Mouse (Mus musculus) macrophage (primary cell): ENCODE results near the gene Myo1d. TPM values are rescaled to one million over a fixed set of nuclear protein-coding genes. Genes with fewer than 3 reads are reported as not detected.

Experiments used
- H3K27ac ChIP-seq: fragments of 350-480 bp; formaldehyde crosslinking; 2 replicates; pipeline ENCODE4 v1.9.0; 2021
- H3K36me3 ChIP-seq: fragments of 350-480 bp; formaldehyde crosslinking; 2 replicates; pipeline ENCODE4 v1.9.0; 2021; ENCODE audit errors: inconsistent target
- H3K4me3 ChIP-seq: fragments of 350-480 bp; formaldehyde crosslinking; 2 replicates; pipeline ENCODE4 v1.9.0; 2021; ENCODE audit errors: inconsistent target
- H3K79me2 ChIP-seq: fragments of 350-480 bp; formaldehyde crosslinking; 2 replicates; pipeline ENCODE4 v1.9.0; 2021; ENCODE audit errors: inconsistent target
- WGBS: methylation state at CpG from one replicate; pipeline ENCODE4 v1.1.7; 2026; ENCODE audit warnings: inconsistent platforms; ENCODE audit not compliant: missing documents; 5-methylcytosine and 5-hydroxymethylcytosine counted together
- polyA plus RNA-seq: library from polyadenylated mRNA; stranded (reverse); fragments of 250-400 nt; gene quantifications from 3 replicates; pipeline ENCODE4 v1.2.4, GENCODE M21; 2018; ENCODE audit warnings: inconsistent platforms

Gene Myo1d
- polyA plus RNA-seq, 1 experiment from 2014 or later, result 0.36 TPM

DNA sequence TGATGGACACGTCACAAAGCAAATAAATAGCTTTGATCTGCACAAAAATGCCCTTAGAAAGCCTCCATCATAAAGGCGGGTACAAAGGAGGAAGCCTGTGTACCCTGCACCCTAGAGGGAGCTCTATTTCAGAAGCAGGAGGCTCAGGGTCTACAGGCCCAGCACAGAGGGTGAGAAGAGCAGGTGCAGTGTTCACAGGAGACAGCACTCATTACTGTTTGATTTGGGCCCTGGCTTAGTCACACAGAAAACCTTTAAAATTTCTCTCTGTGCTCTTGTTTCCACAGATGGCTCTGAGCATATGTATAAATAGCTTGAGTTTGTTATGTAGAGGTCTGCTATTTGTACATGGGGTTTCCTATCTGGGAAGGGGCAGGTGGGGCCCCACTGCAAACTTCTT lies 233.6 kb downstream of the Myo1d start:
- WGBS, result 81% methylated on average over 2 of the region's 2 CpGs

DNA sequence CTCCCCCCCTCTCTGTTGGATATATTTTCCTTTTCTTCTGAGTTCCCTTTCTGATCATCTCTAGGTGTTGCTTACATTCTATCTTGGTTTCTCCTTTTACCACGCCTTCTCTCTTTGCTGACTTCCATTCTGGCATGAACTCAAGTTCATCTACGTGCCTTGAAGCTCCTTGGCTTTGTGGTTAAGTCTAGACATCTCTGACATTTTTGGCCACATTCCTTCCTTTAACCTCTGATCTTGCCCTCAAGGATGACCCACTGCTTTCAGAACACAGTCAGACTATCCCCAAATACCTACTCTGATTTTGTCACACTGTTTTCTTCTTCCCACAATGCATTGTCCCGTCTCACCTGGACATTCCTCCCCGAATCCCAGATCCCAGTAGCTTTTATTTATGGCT lies 240.8 kb downstream of the Myo1d start:
- Histone ChIP-seq H3K79me2 (no peaks in the 10 kb centered on the region), H3K36me3 (no peaks in the 10 kb centered on the region), H3K4me3 (no peak overlapping the region), H3K27ac (no peak overlapping the region)
- WGBS, result 58% methylated on average over 4 of the region's 4 CpGs

More for the DNA sequence above, 233.6 kb downstream of the Myo1d start:
- Histone ChIP-seq H3K4me3 (no peak overlapping the region), H3K79me2 (no peaks in the 10 kb centered on the region), H3K27ac (no peak overlapping the region), H3K36me3 (no peaks in the 10 kb centered on the region)

DNA sequence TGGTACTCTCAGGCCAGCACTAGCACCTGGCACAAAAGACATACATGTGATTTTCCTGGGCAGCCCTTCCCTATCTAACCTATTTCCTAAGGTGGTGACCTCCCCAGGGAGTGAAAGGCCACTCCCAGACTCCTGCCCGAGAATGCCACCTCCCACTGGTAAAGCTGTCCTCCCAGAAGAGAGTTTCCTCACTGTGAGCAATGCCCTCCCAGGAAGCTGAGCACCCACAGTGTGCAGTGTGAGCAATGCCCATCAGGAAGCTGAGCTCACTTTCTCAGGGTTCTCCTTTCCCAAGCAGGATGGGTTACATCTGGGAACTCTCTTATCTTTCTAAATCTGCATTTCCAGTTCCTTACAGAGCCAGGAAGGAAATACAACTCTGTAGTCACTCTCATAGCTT lies 246.9 kb downstream of the Myo1d start:
- WGBS, result 20% methylated on average over 1 of the region's 1 CpGs
- no peaks in the 10 kb centered on the region for H3K79me2 ChIP-seq
- H3K27ac ChIP-seq, result no peak overlapping the region
- no peak overlapping the region for H3K4me3 ChIP-seq
- H3K36me3 ChIP-seq, result no peaks in the 10 kb centered on the region

DNA sequence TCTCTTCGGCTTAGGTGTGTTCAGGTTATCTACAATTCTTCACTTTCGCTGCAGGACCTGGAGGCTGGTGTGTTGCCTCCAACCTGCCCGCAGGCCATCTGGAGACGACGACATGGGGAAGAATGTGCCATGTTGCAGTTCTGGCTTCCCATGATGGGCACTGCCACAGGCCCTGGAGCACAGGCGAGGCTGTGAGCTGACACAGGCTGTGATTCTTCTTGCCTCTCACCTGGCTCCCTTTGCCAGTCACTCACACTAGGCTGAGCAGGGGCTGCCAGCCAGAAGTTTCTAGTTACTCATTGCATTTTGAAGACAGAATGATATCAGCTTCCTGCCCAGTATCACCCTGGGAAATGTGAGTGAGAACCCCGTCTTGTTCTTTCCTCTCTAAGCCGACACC lies 250.7 kb downstream of the Myo1d start:
- Histone ChIP-seq H3K4me3 (no peak overlapping the region), H3K27ac (no peak overlapping the region), H3K36me3 (no peaks in the 10 kb centered on the region), H3K79me2 (no peaks in the 10 kb centered on the region)
- 94% methylated on average over 8 of the region's 8 CpGs for WGBS

DNA sequence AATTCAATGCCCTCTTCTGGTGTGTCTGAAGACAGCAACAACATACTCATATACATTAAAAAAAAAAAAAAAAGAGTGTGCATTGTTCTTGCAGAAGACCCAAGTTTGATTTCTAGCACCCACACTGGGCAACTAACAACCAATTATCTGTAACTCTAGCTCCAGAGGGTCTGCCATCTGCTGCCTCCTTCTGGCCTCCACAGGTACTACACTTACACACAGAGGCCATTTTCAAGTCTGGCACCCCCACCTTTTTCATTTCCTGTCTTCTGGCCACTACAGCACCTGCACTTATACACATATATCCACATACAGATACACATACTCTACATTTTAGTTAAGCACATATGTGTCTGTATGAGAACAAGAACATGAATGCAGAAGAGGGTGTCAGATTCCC lies 252.1 kb downstream of the Myo1d start:
- H3K36me3 ChIP-seq, result no peaks in the 10 kb centered on the region
- no peak overlapping the region for H3K4me3 ChIP-seq
- no peak overlapping the region for H3K27ac ChIP-seq
- no peaks in the 10 kb centered on the region for H3K79me2 ChIP-seq

DNA sequence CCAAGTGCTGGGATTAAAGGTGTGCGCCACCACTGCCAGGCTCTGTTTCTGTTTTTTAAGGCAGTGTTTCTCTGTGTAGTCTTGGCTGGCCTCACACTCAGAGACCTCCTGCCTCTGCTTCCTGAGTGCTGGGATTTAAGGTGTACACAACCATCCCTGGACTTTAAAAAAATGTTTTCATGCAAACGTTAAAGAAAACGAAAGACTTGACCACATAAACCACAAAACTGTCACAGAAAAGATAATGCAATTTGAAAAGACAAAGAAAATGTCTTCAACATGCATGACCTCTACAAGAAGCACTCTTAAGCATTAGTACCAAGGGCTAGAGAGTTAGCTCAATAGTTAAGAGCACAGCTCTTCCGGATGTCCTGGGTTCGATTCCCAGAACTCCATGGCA lies 255.6 kb downstream of the Myo1d start:
- Histone ChIP-seq H3K27ac (peak overlapping the region; percentile 59; the same call in 1 of the 2 replicates), H3K4me3 (no peak overlapping the region), H3K79me2 (no peaks in the 10 kb centered on the region), H3K36me3 (no peaks in the 10 kb centered on the region)
- 58% methylated on average over 5 of the region's 5 CpGs for WGBS

DNA sequence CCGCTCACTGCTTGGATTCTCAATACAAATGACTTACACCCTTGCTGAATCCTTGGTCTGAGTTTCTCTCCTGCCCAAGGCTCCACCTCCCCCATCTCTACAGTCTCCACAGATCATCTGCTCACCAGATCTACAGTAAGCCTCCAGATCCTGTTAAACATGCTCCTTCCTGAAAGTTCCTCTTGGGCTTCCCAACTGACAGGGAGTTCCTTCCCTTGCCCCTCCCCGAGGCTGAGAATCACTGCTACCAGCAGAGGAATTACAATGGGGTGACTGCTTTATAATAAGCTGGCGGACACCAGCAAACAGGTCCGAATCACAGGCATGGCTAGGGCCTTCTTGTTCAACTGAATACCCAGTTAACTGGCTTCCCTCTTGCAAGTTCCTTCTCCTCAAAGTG lies 256.4 kb downstream of the Myo1d start:
- WGBS, result 66% methylated on average over 4 of the region's 4 CpGs
- no peak overlapping the region for H3K4me3 ChIP-seq
- peak overlapping the region; percentile 59 for H3K27ac ChIP-seq
- H3K36me3 ChIP-seq, result no peaks in the 10 kb centered on the region
- no peaks in the 10 kb centered on the region for H3K79me2 ChIP-seq

DNA sequence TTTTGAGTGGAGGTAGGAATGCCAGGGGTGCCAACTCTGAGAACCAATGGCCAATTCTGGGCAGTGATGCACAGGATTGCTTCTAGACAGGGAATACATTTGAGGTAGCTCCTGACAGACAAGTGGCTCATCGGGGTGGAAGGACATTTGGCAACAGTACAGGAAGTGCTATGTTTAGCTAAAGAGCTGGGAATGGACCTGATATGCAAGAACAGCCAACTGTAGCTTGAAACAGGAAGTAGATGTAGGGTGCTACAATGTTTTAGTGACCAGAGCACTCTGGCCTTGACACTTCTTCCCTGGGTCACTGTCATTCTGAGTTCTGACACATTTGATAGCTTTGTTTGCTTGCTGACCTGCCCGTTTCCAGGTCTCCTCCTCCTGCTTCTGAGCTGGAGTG lies 257.0 kb downstream of the Myo1d start:
- WGBS, result 14% methylated on average over 2 of the region's 2 CpGs
- H3K36me3 ChIP-seq, result no peaks in the 10 kb centered on the region
- H3K4me3 ChIP-seq, result no peak overlapping the region

DNA sequence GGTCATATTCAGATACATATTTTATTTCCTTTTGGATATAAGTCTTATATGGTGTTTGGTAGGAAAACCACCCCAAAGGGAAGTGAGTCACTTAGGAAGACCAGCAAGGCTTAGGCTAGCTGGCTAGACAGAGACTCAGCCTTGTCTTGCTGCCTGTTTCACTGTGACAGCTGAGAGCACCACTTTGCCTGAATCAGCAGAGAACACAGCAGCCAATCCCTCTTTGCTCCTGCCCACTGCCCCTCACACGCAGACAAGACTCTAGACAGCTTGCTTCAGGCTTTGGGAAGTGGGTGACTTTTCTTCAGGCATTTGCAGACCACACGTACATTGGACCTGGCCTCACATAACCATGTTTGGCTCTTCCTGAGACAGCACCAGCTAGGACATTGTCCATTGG lies 258.7 kb downstream of the Myo1d start:
- WGBS, result 59% methylated on average over 2 of the region's 2 CpGs
- Histone ChIP-seq H3K36me3 (no peaks in the 10 kb centered on the region), H3K4me3 (no peak overlapping the region), H3K79me2 (no peaks in the 10 kb centered on the region), H3K27ac (no peak overlapping the region)

More for the DNA sequence above, 257.0 kb downstream of the Myo1d start:
- Histone ChIP-seq H3K27ac (peak overlapping the region; percentile 59), H3K79me2 (no peaks in the 10 kb centered on the region)

DNA sequence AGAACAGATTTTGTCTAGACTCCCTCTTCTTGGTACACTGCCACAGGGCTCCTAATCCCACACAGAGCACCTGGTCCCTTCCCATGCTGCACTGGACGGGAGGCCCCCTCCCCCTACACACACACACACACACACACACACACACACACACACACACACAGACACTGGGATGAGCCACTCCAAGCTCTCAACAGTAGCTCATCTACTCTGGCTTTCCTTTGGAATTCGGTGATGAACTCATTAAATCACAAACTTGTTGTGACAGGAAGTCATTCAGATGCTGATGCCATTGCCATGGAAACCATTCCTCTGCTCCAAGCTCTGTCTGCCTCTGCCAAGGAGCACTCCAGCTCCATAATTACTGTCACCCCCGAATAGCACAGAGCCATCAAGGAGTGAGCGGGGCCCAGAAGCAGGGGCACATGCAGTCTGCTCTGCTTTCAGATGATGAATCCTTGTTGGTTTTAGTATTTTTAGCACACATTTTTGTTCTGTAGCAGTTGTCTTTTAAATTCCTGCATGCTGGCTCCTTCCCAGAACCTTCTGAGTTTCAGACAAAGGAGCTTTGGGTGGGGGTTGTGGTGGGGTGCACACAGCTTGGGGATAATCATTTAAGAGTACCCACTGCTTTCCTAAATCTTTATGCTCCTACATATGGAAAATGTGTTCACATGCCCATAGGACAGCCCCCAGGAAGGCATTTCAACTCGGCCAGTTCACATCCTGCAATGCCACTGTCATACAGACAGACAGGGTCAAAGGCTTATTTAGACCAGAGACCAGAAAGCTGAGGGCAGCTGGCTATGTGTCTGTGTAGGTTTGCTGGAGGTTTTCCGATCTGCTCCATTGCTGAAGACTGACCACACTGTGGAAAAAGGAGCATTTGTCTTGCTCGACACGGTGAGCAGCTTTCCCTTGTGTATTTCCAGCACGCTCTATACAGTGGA lies 261.1 kb downstream of the Myo1d start:
- no peaks in the 10 kb centered on the region for H3K79me2 ChIP-seq
- 80% methylated on average over 9 of the region's 9 CpGs for WGBS
- H3K4me3 ChIP-seq, result no peak overlapping the region
- H3K36me3 ChIP-seq, result no peaks in the 10 kb centered on the region
- H3K27ac ChIP-seq, result no peak overlapping the region

DNA sequence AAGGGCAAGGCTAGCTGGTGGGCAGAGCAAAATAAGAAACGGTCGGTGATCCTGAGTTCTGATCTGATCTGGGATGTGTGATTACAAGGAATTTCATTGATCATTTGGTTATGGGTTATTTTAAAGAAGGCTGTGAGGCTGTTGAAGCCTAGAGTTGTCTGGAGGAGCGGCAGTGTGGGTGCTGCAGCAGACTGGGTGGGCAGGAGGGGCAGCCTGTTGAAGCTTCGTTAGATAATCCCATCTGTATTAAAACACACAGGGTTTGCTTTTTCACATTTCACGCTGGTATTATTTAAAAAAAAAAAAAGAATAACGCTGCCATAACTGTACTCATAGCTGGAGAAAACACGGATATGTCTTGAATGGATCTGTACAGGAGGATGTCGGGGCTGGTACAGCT lies 263.9 kb downstream of the Myo1d start:
- no peak overlapping the region for H3K4me3 ChIP-seq
- H3K79me2 ChIP-seq, result no peaks in the 10 kb centered on the region
- no peak overlapping the region for H3K27ac ChIP-seq
- WGBS, result 93% methylated on average over 8 of the region's 8 CpGs
- H3K36me3 ChIP-seq, result no peaks in the 10 kb centered on the region

DNA sequence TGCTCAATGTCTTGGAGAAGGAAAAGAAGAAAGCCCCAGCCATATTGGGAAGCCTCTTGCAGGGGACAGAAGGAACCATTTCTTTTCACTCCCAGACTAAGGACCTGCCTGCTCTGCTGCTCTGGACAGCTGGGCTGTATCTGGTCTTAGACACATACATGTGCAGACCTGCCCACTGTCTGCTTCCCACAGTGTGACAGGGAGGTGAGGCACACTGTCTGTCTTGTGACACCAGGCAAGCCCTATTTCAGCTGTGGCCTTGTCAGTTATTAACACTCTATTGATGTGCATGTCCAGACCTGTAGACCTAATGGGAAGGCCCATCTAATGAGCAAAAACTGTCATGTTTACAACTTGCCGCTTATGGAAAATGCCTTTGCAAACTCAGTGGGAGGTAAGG lies 264.5 kb downstream of the Myo1d start:
- Histone ChIP-seq H3K27ac (no peak overlapping the region), H3K79me2 (no peaks in the 10 kb centered on the region), H3K36me3 (no peaks in the 10 kb centered on the region), H3K4me3 (no peak overlapping the region)
- 100% methylated on average over 1 of the region's 1 CpGs for WGBS

DNA sequence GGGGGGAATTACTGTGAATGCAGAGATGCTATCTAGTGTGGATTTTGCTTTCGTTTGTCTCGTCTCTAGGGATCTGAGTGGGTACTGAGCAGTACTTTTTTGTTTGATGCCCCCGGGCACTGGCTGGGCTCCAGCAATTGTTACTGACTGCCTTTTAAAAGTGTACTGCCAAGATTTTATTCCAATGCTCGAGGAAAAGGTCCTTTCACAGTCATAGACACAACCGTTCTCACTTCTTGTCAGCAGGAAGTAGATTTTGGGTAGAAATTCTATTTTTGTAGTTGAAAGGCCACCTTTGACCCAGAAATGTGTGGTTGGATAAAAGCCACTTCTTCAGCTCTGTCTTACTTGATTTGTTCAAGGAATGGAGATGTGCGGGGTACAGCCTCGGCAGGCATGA lies 266.0 kb downstream of the Myo1d start:
- WGBS, result 40% methylated on average over 7 of the region's 7 CpGs
- no peaks in the 10 kb centered on the region for H3K36me3 ChIP-seq
- H3K4me3 ChIP-seq, result no peak overlapping the region
- H3K27ac ChIP-seq, result no peak overlapping the region
- no peaks in the 10 kb centered on the region for H3K79me2 ChIP-seq

DNA sequence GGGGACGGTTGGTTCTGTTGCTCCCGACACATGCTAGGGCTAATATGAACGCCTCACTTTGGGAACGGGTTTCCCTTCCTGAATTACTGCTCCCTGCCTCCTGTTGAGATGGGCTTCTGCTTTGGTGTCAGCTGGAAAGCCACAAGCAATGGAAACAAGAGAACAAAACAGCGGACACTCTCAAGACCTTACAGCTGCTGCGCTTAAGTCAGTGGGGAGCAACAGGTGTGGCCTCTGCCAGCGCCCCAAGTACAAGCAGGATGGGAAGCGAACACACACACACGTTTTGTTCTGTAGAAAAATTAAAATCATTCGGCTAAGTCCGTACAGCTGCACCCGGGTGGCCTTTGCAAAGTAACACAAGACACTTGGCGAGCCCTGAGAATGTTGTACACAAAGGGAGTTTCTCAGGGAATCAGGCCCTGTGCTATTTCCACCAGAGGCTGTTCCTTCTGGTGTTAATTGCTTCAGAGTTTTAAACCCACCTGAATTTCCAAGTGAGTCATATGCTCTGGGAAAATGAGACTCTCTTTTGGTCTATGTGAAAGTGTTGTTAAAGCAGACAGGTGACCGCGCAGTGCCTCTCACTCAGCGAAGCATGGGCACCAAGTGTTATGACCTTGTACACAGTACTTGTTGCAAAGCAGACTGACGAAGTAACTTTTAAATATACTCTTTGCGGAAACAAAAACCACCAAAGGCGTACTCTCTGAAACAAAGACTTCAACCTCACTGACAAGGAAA lies 267.3 kb downstream of the Myo1d start:
- no peak overlapping the region for H3K4me3 ChIP-seq
- WGBS, result 87% methylated on average over 19 of the region's 19 CpGs
- no peaks in the 10 kb centered on the region for H3K79me2 ChIP-seq
- no peaks in the 10 kb centered on the region for H3K36me3 ChIP-seq
- H3K27ac ChIP-seq, result no peak overlapping the region

DNA sequence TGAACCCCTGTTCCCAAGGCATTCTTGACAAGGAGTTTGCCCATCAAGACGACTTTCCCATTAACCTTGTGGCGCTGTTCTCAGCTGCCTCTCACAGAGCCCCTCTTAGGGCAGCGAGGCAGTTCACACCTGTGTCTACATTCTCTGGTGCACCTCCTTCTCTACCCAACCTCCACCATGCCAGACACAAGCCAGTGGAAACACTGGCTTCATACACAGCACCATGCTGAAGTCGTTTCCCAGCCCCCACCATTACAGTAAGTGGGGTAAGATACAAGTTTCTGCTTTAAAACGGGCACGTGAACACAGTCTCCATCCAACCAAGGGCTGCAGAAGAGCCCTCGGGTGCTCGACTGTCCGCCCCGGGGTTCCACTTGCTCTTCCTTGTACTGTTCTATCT lies 269.7 kb downstream of the Myo1d start:
- Histone ChIP-seq H3K4me3 (no peak overlapping the region), H3K36me3 (no peaks in the 10 kb centered on the region), H3K27ac (no peak overlapping the region), H3K79me2 (no peaks in the 10 kb centered on the region)
- WGBS, result 93% methylated on average over 10 of the region's 10 CpGs
